Mouse (Mus musculus): ENCODE results near the gene Tnfrsf25. TPM values are rescaled to one million over a fixed set of nuclear protein-coding genes. Genes with fewer than 3 reads are reported as not detected.

Gene Tnfrsf25
- total RNA-seq (2021), result 1 to 10 TPM; 1.9 TPM

DNA sequence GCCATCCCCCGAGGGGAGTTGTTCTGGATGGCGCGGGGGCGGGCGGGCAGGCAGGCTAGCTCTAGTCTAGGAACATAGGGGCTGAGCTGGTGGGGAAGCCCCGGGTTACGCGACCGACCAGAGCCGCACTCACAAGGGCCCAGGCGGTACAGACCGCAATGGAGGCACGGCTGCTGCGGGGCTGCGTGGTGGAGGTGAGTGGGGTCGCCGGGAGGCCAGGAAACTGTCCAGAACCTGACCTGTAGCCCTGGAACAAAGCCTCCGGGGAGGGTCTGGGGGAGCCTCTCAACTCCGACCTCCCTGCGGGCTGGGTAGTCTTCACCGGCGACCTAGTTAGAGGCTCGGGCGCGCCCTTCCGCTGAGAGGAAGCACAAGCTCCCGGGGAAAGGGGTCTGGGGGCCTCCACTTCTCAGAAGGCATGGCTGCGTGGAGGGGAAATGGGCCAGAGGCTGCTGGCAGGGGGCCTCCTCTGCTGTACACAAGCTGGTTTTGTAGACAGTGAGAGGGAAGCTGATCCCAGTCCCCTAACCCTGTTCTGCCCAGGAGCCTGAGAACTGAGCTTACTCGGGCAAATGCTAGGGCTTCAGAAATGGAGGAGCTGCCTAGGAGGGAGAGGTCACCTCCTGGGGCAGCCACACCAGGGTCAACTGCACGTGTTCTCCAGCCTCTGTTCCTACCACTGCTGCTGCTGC, at the start of gene Tnfrsf25:
TSS of gene Tnfrsf25 (plus strand) at position 14 of the 692 bp plus-strand sequence.
- intact Hi-C loops (cut with DNase I), result no loop called here
- DNase-seq, result no peak

- intact Hi-C loops (cut with DNase I), result no loop called here
- no peak for DNase-seq
Measured at GRCm38 (mm10) chr4:152067280-152067679, 48.5 kb upstream of the Tnfrsf25 start.

- no peak for DNase-seq
- intact Hi-C loops (cut with DNase I), result no loop called here
Measured at GRCm38 (mm10) chr4:152068166-152068724, 47.5 kb upstream of the Tnfrsf25 start.

DNA sequence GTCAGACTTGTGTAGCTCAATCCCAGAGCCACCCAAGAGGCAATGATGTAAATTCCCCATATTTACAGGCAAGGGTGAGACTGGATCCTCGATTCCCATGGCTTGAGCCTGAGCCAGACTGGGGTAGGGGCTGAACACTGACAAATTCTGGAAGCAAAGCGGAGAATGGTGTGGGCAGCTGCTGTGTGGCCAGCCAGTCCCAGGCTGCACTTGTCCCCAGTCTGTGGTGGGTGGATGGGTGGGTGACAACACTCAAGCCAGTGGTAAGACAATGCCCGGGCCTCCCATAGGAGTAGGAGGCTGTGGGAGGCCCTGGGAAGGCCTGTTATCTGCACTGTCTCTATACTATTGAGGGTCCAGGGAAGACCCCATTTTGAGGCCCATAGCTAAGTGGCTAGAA, 46.5 kb upstream of the Tnfrsf25 start:
- intact Hi-C loops (cut with DNase I), result no loop called here
- no peak for DNase-seq

GRCm38 (mm10) chr4:152070494-152071396, 45.0 kb upstream of the Tnfrsf25 start:
- intact Hi-C loops (cut with DNase I), result no loop called here

GRCm38 (mm10) chr4:152072121-152072601, 43.6 kb upstream of the Tnfrsf25 start, which contains the start of gene Plekhg5:
Plekhg5 (plus strand) TSS chr4:152072498.
- DNase-seq, result peak; percentile 77 to 79
- intact Hi-C loops (cut with DNase I), result no loop called here

More at GRCm38 (mm10) chr4:152070494-152071396, 45.0 kb upstream of the Tnfrsf25 start:
- no peak for DNase-seq

- intact Hi-C loops (cut with DNase I), result no loop called here
- DNase-seq, result no peak
Measured at GRCm38 (mm10) chr4:152072655-152073054, 43.1 kb upstream of the Tnfrsf25 start.

DNA sequence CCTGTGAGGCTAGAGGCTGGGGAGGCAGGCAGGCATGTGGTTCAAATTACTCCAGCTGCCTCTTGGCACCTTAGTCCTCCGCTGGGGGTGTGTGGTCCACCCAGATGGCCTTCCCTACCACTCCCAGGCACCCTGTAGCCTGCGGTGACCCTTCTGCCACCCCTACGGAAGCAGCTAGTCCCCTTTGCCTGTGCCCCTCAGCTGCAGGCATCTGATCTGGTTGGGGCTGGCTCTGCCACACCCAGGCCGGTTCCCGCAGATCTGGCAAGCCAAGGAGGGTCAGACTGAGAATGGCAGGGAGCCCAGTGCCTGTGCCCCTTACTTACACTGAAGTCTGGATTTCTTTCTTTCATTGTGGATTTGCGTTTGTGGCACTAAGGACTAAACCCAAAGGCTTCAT, 42.0 kb upstream of the Tnfrsf25 start:
- no peak for DNase-seq
- intact Hi-C loops (cut with DNase I), result no loop called here

DNA sequence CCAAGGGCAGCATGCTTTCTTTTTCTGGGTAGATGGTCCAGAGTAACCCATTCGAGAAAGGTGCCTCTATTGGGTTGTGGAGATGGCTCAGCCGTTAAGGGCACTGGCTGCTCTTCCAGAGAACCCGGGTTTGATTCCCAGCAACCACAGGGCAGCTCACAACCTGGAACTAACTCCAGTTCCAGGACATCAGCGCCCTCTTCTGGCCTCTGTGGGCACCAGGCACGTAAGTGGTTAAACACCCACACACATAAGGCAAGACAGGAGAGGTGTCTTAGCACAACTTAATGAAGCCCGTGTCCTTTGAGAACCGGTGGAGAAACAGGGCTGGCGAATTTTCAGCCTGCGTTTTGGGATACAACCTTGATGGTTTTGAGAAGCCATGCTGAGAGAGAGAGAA, 41.2 kb upstream of the Tnfrsf25 start:
- no peak for DNase-seq
- intact Hi-C loops (cut with DNase I), result no loop called here

- intact Hi-C loops (cut with DNase I), result no loop called here
- DNase-seq, result no peak
Measured at GRCm38 (mm10) chr4:152077191-152077590, 38.5 kb upstream of the Tnfrsf25 start.

DNA sequence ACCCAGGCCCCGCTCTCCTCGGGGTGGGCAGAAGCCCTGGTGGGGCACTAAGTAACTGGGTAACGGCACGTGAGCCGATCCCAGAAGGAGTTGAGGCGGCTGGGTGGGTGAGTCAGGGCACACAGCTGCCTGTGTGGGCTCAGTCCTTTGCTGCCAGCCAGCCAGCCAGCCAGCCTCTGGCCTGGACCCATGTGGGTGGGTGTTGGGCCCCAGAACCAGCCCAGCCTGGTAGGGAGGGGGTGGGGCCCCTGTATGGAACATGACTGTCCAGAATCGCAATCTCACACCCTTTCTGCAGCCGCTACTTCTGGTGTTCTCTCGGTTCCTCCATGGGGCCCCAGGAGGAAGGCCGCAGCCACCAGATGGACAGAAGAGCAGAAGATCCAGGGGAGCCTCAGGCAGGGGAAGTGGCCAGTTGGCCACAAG, 37.6 kb upstream of the Tnfrsf25 start:
- intact Hi-C loops (cut with DNase I), result no loop called here
- DNase-seq, result no peak

- intact Hi-C loops (cut with DNase I), result no loop called here
- DNase-seq, result no peak
Measured at GRCm38 (mm10) chr4:152079261-152079660, 36.5 kb upstream of the Tnfrsf25 start.

DNA sequence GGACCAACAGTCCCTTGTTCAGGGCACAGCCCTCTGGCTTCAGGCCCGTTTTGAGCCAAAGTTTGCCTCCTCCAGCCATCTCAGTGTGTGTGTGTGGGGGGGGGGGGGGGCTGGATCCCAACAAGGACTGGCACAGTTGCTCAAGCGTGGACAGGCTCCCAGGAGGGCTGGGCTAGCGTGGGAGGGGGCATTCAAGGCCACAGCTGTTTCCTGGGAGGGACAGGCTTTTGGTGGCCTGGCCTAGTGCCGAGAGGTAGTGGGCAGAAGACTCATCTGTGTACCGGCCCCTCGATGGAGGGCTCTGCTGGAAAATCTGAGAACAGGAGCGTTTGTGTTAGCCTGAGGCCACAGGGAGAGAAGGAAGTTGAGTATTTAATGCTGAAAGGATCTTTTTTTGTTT, 35.8 kb upstream of the Tnfrsf25 start:
- no peak for DNase-seq
- intact Hi-C loops (cut with DNase I), result no loop called here

DNA sequence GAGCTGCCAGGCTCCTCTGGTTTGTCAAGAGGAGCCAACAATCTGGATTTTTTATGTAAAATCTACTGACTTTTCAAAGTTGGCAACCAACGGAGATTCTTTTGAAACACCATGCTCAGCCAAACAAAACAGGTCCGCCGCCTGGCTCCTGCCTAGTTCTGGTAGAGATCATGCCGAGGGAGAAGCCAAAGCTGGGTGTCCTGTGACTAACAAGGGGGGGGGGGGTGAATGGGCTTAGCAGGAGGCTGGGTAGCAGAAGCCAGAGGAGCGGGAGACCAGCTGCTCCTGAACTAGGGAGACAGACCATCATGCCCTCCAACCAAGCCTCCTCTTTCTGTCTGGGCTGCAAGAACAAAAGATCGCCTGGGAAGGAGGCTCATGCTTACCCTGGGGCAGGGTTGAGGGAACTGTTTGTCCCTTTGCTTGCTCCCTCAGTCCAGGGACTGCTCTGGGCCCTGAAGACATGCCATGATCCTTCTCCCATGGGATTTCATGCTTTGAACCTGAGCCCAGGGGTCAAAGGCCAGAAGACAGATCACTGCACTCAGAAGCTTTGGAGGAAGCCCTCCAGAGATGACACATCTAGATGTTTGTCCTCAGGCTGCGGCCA, 32.0 kb upstream of the Tnfrsf25 start:
- intact Hi-C loops (cut with DNase I), result no loop called here
- peak in 1 of 2 experiments; percentile 38 for DNase-seq

DNA sequence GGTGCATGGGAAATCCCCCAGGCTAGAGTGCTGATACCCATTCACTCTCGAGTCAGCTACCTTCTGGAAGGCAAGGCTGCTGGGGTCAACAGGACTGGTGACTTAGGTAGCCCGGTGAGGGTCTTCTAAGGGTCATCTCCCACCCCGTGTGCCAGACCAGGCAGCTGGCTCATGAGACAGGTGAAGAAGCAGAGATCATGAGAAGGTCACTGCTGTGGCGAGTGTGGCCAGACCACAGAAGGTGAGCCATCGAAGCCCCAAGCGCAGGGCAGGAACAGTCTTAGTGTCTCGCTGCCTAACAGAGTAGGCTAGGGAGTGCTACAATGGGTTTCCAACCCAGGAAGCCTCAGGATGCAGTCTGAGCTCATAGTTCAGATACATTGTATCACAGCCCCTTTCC, 31.1 kb upstream of the Tnfrsf25 start:
- no peak for DNase-seq
- intact Hi-C loops (cut with DNase I), result no loop called here

- intact Hi-C loops (cut with DNase I), result no loop called here
- peak; percentile 73 to 75 for DNase-seq
Measured at GRCm38 (mm10) chr4:152086505-152087210, 29.1 kb upstream of the Tnfrsf25 start.

DNA sequence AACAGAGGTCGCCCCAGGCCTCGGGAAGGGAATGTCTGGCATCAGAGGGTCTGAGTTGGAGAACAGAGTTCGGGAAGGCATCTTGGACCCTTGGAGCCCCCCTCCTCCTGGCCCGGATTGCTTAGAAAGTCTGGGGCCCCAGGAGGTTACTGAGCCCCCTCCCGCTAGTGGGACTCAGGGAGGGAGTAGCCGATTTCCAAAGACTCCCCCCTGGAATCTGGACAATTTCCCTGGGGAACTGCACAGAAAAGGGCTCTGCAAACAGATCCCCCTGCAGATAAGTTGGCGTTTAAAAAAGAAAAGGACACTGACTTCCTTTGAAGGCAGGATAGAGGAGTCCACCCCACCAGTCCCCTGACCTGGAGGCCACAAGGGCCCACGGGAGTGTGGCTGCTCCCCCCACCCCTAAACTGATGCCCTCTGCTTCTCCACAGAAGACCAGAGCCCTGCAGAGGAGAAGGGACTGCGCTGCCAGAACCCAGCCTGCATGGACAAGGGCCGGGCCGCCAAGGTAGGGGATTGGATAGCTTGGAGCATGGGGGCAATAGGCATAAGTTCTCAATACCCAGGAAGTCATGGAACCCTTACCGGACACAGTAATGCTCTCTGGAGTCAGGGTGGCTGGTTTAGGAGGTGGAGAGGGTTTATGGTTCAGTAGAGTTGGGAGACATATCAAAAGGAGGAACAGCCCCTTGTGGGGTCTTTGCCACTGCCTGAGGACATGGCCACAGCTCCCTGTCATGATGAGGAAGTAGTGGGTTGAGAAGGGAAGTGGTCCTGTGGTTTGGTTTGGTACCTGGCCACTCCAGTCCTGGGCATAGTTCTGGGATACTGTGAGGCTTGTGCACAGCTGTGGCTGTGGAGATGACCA, 28.3 kb upstream of the Tnfrsf25 start:
- intact Hi-C loops (cut with DNase I), result no loop called here
- no peak for DNase-seq

DNA sequence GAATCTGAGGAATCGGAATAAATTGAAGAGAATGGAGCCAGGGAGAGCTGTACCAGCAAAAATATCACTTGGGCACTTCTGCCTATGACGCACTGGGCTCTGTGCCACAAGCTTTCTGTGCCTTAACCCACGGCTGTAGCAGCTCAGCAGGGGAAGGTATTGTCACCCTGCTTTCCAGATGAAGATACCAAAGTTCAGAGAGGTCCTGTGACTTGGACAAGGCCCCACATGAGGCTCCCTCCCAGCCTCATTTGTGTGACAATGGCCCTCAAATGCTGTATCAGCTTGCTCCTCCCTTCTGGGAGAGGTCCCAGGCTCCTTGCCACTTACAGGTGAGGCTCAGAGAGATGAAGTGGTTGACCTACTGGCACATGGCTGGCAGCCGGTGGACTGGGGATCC, 27.6 kb upstream of the Tnfrsf25 start:
- DNase-seq, result peak in 1 of 2 experiments; percentile 42
- intact Hi-C loops (cut with DNase I), result no loop called here

GRCm38 (mm10) chr4:152088556-152089120, 27.1 kb upstream of the Tnfrsf25 start:
- no peak for DNase-seq
- intact Hi-C loops (cut with DNase I), result no loop called here
